Mouse (Mus musculus): ENCODE measurements around the gene A1cf.
A peak's percentile ranks its signal among the peaks of the same experiment; 100 is the strongest.

A1cf gene

GRCm38 (mm10) chr19:31868521-31868920 is at the start of gene A1cf:
Gene A1cf (plus strand): TSS chr19:31868764.
- DNase-seq (ENCODE audit: low spot score in 2 of 2): no peak

- DNase-seq (ENCODE audit: low spot score in 2 of 2): no peak
Observed at GRCm38 (mm10) chr19:31834250-31834649, 34.3 kb upstream of the A1cf start.

GRCm38 (mm10) chr19:31861909-31862308 is 6.7 kb upstream of the A1cf start:
- no peak for DNase-seq (ENCODE audit: low spot score in 2 of 2)

- no peak for DNase-seq (ENCODE audit: low spot score in 2 of 2)
Observed at GRCm38 (mm10) chr19:31862512-31863249, 5.9 kb upstream of the A1cf start.

- no peak for DNase-seq (ENCODE audit: low spot score in 2 of 2)
Observed at GRCm38 (mm10) chr19:31865451-31865850, 3.1 kb upstream of the A1cf start.

- no peak for DNase-seq (ENCODE audit: low spot score in 2 of 2)
Observed at GRCm38 (mm10) chr19:31868076-31868475, 488 bp upstream of the A1cf start.

GRCm38 (mm10) chr19:31868971-31869370 is 407 bp downstream of the A1cf start:
- no peak for DNase-seq (ENCODE audit: low spot score in 2 of 2)

GRCm38 (mm10) chr19:31871377-31871776 is 2.8 kb downstream of the A1cf start:
- no peak for DNase-seq (ENCODE audit: low spot score in 2 of 2)

- no peak for DNase-seq (ENCODE audit: low spot score in 2 of 2)
Observed at GRCm38 (mm10) chr19:31877968-31878367, 9.4 kb downstream of the A1cf start.

GRCm38 (mm10) chr19:31884594-31884993 is 16.0 kb downstream of the A1cf start:
- DNase-seq (ENCODE audit: low spot score in 2 of 2): no peak

GRCm38 (mm10) chr19:31887275-31887674 is 18.7 kb downstream of the A1cf start:
- DNase-seq (ENCODE audit: low spot score in 2 of 2): no peak

- no peak for DNase-seq (ENCODE audit: low spot score in 2 of 2)
Observed at GRCm38 (mm10) chr19:31889988-31890387, 21.4 kb downstream of the A1cf start.

- no peak for DNase-seq (ENCODE audit: low spot score in 2 of 2)
Observed at GRCm38 (mm10) chr19:31891001-31891893, 22.7 kb downstream of the A1cf start.

- no peak for DNase-seq (ENCODE audit: low spot score in 2 of 2)
Observed at GRCm38 (mm10) chr19:31895971-31896370, 27.4 kb downstream of the A1cf start.

- no peak for DNase-seq (ENCODE audit: low spot score in 2 of 2)
Observed at GRCm38 (mm10) chr19:31896711-31897110, 28.1 kb downstream of the A1cf start.

- DNase-seq (ENCODE audit: low spot score in 2 of 2): no peak
Observed at GRCm38 (mm10) chr19:31905671-31906070, 37.1 kb downstream of the A1cf start.

- DNase-seq (ENCODE audit: low spot score in 2 of 2): no peak
Observed at GRCm38 (mm10) chr19:31910423-31910822, 41.9 kb downstream of the A1cf start.

- DNase-seq (ENCODE audit: low spot score in 2 of 2): no peak
Observed at GRCm38 (mm10) chr19:31913946-31914345, 45.4 kb downstream of the A1cf start.

GRCm38 (mm10) chr19:31920357-31920756 is 51.8 kb downstream of the A1cf start:
- DNase-seq (ENCODE audit: low spot score in 2 of 2): no peak

- DNase-seq (ENCODE audit: low spot score in 2 of 2): peak in 1 of 2 experiments; percentile 5
Observed at GRCm38 (mm10) chr19:31921852-31922251, 53.3 kb downstream of the A1cf start.

GRCm38 (mm10) chr19:31923615-31924352 is 55.2 kb downstream of the A1cf start:
- DNase-seq (ENCODE audit: low spot score in 2 of 2): no peak
